Mouse (Mus musculus) ES-Bruce4 (cell line): ENCODE measurements around the gene Plekhg6.

Source experiments
- CTCF ChIP-seq: IDR thresholded peaks from one replicate; pipeline ENCODE4 v1.8.1; 2011; ENCODE audit warnings: low read depth, low read length
- POLR2A ChIP-seq: IDR thresholded peaks from one replicate; pipeline ENCODE4 v1.8.1; 2011; ENCODE audit warnings: low read length; ENCODE audit not compliant: insufficient read depth

DNA sequence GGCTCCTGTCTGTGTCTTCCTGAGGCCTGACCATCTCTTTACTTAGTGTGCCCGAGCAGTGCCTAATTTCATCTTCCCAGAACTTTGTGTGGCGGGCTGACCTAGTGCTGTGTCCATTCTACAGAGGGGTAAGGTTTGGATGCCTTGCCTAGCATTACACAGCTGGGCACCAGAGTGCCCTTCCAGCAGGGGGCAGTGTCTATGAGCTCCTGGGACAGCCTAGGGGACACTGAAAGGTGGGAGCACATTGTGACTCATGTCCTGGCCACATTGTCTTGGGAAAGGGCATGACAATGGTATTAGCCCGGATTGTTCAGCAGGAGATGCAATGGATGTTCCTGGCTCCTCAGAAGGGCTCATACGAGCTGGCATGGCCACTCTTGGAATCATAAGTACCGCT is 52.4 kb downstream of the Plekhg6 start:
- TF ChIP-seq POLR2A: no peak
- peak; percentile 67 for TF ChIP-seq CTCF
